Mouse (Mus musculus) cortical plate, adult 2 months (tissue): Measurements from ENCODE around the gene Fam19a5. TPM values are rescaled to one million over a fixed set of nuclear protein-coding genes. Genes with fewer than 3 reads are reported as not detected.
A peak's percentile ranks its signal among the peaks of the same experiment; 100 is the strongest.

Experiments
- H3K27ac ChIP-seq: fragments of 200-500 bp; 2 replicates; pipeline ENCODE4 v1.5.1; 2012; ENCODE audit warnings: low read length, control low read depth, inconsistent platforms; ENCODE audit not compliant: insufficient read depth
- H3K4me1 ChIP-seq: fragments of 200-500 bp; 2 replicates; pipeline ENCODE4 v1.6.1; 2011; ENCODE audit warnings: low read length; ENCODE audit not compliant: control insufficient read depth, insufficient read depth
- H3K4me3 ChIP-seq: fragments of 200-500 bp; 2 replicates; pipeline ENCODE4 v1.5.1; 2011; ENCODE audit warnings: mild to moderate bottlenecking, low read length, control low read depth; ENCODE audit not compliant: insufficient read depth
- CTCF ChIP-seq: fragments of 200-500 bp; IDR thresholded peaks from 2 replicates; pipeline ENCODE4 v1.5.1; 2011; ENCODE audit warnings: mild to moderate bottlenecking, control low read depth, low read length; ENCODE audit not compliant: insufficient read depth; ENCODE audit errors: extremely low read depth
- POLR2A ChIP-seq: fragments of 200-500 bp; IDR thresholded peaks from 2 replicates; pipeline ENCODE4 v1.6.1; 2011; ENCODE audit warnings: mild to moderate bottlenecking, low read length, control low read depth; ENCODE audit not compliant: insufficient read depth; ENCODE audit errors: extremely low read depth
- polyA plus RNA-seq: library from polyadenylated mRNA; depleted of rRNA; stranded (reverse); fragments of >200 nt; gene quantifications from 2 replicates; pipeline ENCODE4 v1.2.3, GENCODE M21; 2012; rRNA removed

Fam19a5 gene
- polyA plus RNA-seq: 102 and 104 TPM in 2 replicates

DNA sequence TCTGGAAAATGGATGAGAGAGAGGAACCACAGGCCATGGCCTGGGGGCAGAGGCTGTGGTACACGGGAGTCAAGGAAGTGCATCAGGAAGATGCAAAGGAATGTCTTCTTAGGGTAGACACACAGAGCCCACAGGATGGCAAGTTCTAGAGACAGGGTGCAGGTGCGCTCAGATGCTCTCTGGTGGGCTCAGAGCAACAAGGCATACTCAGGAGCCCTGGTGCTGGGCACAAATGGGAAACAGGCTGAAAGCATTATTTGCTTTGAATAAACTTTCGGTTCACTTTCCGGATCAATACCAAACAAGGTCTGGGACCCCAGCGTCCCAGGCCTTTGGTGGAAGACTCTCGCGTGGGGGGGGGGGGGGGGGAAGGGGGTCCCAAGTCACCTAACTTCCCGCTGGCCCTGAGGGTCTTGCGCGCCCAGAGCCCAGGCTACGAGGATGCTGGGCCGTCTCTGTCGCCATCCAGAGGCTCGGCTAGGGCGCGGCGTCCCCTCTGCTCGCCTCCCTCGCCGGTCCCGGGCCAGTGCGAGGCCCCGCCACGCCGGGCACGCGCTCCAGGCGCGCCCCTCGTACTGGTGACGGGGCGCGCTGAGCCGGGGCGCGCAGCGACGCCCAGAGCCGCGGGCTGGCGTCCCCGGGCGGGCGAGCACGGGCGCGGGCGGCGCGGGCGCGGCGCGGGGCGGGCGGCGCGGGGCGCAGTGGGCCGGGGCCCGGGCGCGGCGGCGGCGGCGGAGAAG, at the start of gene Fam19a5:
TSS of gene Fam19a5 (plus strand) at position 701 of the 740 bp plus-strand sequence.
- Histone ChIP-seq H3K27ac (peak within 1 kb of the TSS; percentile 91), H3K4me1 (peaks cover 1% of the 10 kb centered on the region; the same call in 1 of the 2 replicates), H3K4me3 (peak within 1 kb of the TSS; percentile 87)
- TF ChIP-seq POLR2A: no peak
- 0 out of 2 replicates have a peak, but pooled peaks have one; percentile 21 for TF ChIP-seq CTCF

DNA sequence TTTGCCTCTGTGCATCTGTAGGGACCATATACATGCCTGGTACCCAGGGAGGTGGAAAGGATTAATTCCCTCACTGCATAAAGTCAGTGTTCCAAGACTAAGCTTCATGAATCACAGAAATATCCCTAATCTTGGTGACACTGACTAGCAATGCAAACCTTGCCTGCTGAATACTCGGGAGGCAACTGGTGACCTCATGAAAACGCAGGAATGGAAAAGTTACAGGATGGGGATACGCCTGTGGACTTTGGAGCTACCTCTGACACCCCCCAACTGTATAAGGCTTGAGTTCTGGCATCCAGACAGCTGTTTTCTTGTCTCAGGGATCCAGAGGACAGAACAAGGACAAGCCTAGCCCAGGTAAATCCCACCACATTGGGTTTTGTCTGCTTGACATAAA, 42.4 kb upstream of the Fam19a5 start:
- TF ChIP-seq POLR2A: no peak
- no peak for TF ChIP-seq CTCF
- no peak overlapping the region for H3K27ac ChIP-seq

DNA sequence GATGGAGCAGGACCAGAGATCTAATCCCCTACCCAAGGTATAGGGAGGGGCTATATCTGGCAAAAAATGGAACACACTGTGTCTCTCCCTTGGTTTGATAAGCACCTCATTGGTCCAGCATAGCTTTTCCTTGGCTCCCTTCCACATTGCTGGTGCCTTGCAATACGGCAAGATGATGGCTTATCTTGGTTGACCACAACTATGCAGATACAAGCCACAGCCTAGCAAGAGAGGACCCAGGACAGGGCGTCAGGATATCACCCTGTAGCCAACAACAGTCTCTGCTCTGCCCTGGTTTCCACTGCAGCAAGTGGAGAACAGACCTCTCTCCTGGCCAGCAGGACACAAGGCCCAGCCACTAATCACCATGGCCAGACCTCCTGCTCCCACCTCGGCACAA, 36.8 kb upstream of the Fam19a5 start:
- TF ChIP-seq POLR2A (no peak), CTCF (no peak)
- no peak overlapping the region for H3K4me3 ChIP-seq
- H3K4me1 ChIP-seq: no peaks in the 10 kb centered on the region
- no peak overlapping the region for H3K27ac ChIP-seq

More for the DNA sequence above, 42.4 kb upstream of the Fam19a5 start:
- H3K4me1 ChIP-seq: no peaks in the 10 kb centered on the region
- no peak overlapping the region for H3K4me3 ChIP-seq

DNA sequence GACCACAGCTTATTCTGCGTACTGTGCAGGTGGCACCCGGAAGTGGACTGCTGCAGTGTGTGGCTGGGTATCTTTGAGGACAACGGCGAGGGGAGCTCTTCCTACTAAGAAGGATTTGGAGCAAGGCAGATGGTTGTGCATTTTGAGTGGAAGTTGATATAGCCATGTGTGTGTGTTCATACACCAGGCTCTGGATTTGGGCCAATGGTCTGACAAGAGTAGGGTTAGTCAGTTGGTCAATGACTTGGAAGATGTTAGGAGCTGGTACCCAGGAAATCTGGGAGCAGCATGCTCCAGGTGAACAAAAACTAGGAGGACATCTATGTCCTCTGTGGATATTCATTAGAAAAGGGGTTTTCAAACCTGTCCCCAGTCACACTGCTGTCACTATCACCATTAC, 33.2 kb upstream of the Fam19a5 start:
- Histone ChIP-seq H3K4me1 (no peaks in the 10 kb centered on the region), H3K4me3 (no peak overlapping the region), H3K27ac (no peak overlapping the region)
- TF ChIP-seq CTCF: no peak
- no peak for TF ChIP-seq POLR2A

DNA sequence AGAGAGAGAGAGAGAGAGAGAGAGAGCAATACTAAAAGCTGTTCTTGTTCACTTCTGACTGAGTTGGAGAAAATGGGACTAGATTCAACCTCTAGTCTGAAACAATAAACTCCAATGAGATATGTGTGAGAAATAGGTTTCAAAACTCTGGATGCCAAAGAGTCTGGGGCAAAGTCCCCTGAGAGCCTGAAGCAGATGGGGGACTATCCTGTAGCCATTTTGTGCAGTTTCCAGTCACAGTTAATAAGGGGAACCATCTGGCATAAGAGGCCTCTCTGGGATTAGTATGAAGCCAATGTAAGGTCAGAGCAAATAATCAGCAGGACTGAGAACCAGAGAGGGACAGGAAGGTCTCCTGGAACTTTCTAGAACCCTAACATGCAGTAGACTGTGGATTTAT, 25.9 kb upstream of the Fam19a5 start:
- no peaks in the 10 kb centered on the region for H3K4me1 ChIP-seq
- H3K27ac ChIP-seq: no peak overlapping the region
- H3K4me3 ChIP-seq: no peak overlapping the region
- TF ChIP-seq CTCF (no peak), POLR2A (no peak)

DNA sequence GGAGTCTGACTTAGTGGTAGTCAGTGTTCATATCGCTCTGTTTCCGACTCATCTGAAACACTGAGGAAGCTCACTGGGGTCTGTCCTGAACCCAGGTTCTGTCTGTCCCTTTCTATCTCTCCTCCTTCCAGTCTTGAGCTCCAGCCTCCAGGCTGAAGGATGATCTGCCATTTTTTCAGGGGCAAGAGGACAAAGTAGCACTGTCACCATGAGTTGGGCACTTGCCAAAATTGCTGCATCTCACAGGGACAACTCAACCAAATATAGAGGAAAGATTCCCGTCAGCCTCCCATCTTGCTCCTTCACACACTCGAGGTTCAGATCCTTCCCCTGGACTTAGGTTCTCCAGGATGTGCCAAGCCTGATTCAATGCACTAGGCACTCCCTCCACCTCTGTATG, 14.8 kb upstream of the Fam19a5 start:
- TF ChIP-seq CTCF: no peak
- no peaks in the 10 kb centered on the region for H3K4me1 ChIP-seq
- no peak overlapping the region for H3K27ac ChIP-seq
- no peak overlapping the region for H3K4me3 ChIP-seq

DNA sequence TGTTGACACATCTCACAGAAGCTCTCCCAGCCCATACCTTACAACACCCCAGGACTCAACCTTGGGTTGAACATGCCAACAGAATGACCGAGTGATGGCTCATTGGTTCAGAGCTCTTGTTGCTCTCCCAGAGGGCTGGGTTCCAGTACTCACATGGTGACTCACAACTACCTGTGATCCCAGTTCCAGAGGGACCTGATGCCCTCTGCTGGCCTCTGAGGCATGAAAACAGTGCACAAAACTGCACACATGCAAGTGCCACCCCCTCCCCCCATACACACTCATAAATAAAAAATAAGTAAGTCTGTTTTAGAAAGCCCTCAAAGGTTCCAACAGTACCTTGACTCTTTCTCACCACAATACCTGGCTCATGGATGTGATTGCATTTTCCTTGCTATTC, 2.4 kb upstream of the Fam19a5 start:
- TF ChIP-seq CTCF (peak; percentile 35; the same call in 1 of the 2 replicates), POLR2A (no peak)
- Histone ChIP-seq H3K27ac (no peak overlapping the region), H3K4me3 (no peak overlapping the region), H3K4me1 (no peaks in the 10 kb centered on the region; the same call in 1 of the 2 replicates)

DNA sequence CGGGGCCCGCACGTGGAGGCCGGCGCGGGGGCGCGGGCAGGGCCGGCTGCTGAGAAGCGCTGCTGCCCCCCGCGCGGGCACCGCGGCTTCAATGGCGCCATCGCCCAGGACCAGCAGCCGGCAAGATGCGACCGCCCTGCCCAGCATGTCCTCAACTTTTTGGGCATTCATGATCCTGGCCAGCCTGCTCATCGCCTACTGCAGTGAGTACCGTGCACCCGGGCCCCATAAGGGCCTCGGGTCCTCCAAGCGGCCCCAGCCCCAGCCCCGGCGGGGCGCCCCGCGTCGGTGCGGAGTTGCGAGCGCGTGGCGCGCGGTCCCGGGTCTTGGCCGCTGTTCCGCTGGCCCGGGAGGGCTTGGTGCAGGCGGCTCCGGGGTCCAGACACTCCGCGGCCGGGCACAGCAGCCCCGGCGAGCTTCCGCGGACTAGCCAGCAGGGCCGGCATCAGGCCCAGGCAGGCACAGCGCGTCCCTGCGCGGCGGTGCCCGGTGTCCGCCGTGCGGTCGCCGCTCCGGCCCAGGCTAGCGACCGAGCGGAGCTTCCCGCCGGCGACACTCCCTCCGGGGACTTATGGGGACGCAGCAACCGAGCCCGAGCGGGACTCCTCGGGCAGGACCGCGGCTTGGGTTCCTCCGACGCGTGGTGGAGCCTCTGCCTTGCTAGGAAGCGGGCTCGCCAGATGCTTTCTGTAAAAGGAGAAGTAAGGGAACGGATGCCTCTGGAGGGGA, 466 bp downstream of the Fam19a5 start:
- TF ChIP-seq POLR2A (no peak), CTCF (no peak)
- peak overlapping the region; percentile 87 for H3K4me3 ChIP-seq

DNA sequence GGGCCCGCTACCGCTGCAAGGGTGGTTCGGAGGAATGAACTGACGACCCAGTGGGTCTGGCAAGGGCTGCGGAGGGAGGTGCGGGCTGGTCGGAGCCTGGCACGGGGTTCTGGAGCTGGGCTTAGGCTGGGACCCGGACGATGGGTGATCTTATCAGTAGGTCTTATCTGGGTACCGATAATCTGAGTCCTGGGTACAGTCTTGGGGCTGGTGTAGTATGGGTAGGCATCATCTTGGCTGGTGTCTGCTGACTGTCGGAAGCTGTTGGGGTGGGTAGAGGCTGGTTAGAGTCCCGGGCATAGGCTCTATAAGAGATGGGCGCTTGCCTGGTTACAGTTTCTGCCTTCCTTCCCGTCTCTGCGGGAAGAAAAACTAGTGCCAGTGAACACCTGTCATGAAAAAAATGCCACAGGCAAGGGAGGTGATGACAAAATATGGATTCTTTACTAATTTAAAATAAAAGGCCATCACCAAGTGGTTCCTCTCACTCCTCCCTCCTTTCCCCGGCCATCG, 1.1 kb downstream of the Fam19a5 start:
- Histone ChIP-seq H3K27ac (peak overlapping the region; percentile 91), H3K4me1 (peaks cover 1% of the 10 kb centered on the region), H3K4me3 (peak overlapping the region; percentile 87)
- TF ChIP-seq CTCF: no peak
- TF ChIP-seq POLR2A: no peak

More for the DNA sequence above, 466 bp downstream of the Fam19a5 start:
- Histone ChIP-seq H3K4me1 (peaks cover 1% of the 10 kb centered on the region), H3K27ac (peak overlapping the region; percentile 91)

DNA sequence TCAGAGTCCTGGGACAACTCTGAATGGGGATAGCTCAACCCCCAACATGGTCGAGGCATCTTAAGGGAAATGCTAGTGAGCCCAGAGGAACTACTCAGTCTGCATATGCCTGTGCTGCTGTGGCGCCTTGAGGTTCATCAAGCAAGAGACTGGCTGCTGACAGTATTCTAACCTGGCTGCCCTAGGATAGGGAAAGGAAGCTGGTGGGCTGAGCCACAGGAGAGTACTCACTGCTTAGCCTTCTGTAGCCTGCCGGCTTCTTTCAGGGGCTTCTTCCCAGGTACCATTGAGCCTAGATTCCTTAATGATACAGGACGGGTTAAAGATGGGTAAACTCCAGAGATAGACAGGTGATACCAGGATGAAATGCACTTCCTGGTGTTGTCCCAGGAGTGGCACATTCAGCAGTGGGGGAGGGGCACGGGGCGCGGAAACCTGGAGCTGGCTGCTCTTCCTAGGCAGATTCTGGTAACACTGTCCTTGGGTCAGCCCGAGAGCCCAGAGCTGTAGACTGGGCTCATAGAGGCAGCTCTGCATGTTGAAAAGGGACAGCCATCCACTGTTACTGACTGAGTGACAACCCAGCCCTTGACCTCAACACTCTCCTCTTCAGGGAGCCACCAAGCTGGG, 1.7 kb downstream of the Fam19a5 start:
- H3K4me1 ChIP-seq: peaks cover 1% of the 10 kb centered on the region
- TF ChIP-seq POLR2A (no peak), CTCF (no peak)
- no peak overlapping the region for H3K27ac ChIP-seq
- H3K4me3 ChIP-seq: peak overlapping the region; percentile 87
